Mouse (Mus musculus) lung, embryonic 14.5 days (tissue): Measurements from ENCODE around the gene Gm21778. TPM values are rescaled to one million over a fixed set of nuclear protein-coding genes. Genes with fewer than 3 reads are reported as not detected.
"Not testable (repeated sequence)": the region's sequence is repeated elsewhere in the genome, so short reads cannot be mapped to it uniquely, and the experiment has no call there.

Experiments
- ATAC-seq: fragments of 200-750 bp; cut with Nextera tagmentation; 2 replicates; pipeline ENCODE4 v1.8.0; 2017; ENCODE audit warnings: mild to moderate bottlenecking, moderate TSS enrichment, moderate library complexity; ENCODE audit not compliant: insufficient read depth
- DNase-seq: peaks from one replicate; pipeline ENCODE4 v3.0.0-alpha.2; 2015
- H3K27ac ChIP-seq: fragments of 300-500 bp; sonication (generic); 2 replicates; pipeline ENCODE4 v1.5.1; 2014; ENCODE audit warnings: low read depth, mild to moderate bottlenecking, moderate library complexity
- H3K27me3 ChIP-seq: fragments of 300-500 bp; sonication (generic); 2 replicates; pipeline ENCODE4 v1.6.1; 2014; ENCODE audit warnings: low read length, control low read depth; ENCODE audit not compliant: insufficient read depth
- H3K36me3 ChIP-seq: fragments of 300-500 bp; sonication (generic); 2 replicates; pipeline ENCODE4 v1.6.1; 2014; ENCODE audit warnings: control low read depth; ENCODE audit not compliant: insufficient read depth
- H3K4me1 ChIP-seq: fragments of 300-500 bp; sonication (generic); 2 replicates; pipeline ENCODE4 v1.6.1; 2014; ENCODE audit warnings: antibody characterized with exemption, control low read depth; ENCODE audit not compliant: insufficient read depth
- H3K4me2 ChIP-seq: fragments of 300-500 bp; sonication (generic); 2 replicates; pipeline ENCODE4 v1.6.1; 2014; ENCODE audit warnings: mild to moderate bottlenecking
- H3K4me3 ChIP-seq: fragments of 300-500 bp; sonication (generic); 2 replicates; pipeline ENCODE4 v1.5.1; 2014; ENCODE audit warnings: low read depth, low read length
- H3K9ac ChIP-seq: fragments of 300-500 bp; sonication (generic); 2 replicates; pipeline ENCODE4 v1.6.1; 2014
- H3K9me3 ChIP-seq: fragments of 300-500 bp; sonication (generic); 2 replicates; pipeline ENCODE4 v1.6.1; 2016; ENCODE audit warnings: low read depth, low read length, control low read depth
- polyA plus RNA-seq: library from polyadenylated mRNA; unstranded; fragments of >200 nt; fragmentation: Nextera tagmentation; extraction: Ambion mirVana; gene quantifications from 2 replicates; pipeline ENCODE4 v1.2.1, GENCODE M21; 2014

Gm21778 gene
- polyA plus RNA-seq, result not detected in 2 replicates

- H3K27me3 ChIP-seq, H3K9me3 ChIP-seq, ATAC-seq, H3K9ac ChIP-seq, H3K27ac ChIP-seq, H3K4me3 ChIP-seq, H3K4me2 ChIP-seq, DNase-seq, H3K4me1 ChIP-seq, H3K36me3 ChIP-seq: not testable (repeated sequence)
Measured at GRCm38 (mm10) chrY:5942160-5942559, at the start of gene Gm21778. Gene Gm21778 (plus strand): TSS chrY:5942460.

Other genes with a start within 250 kb of the Gm21778 start
- gene Gm20914, start 216.5 kb upstream of the Gm21778 start, polyA plus RNA-seq, result not detected in 2 replicates
- gene Gm28171, start 149.1 kb upstream of the Gm21778 start, polyA plus RNA-seq, result not detected in 2 replicates